Mouse (Mus musculus) myocyte (in vitro differentiated cells): ENCODE results near the gene Fktn. TPM values are rescaled to one million over a fixed set of nuclear protein-coding genes. Genes with fewer than 3 reads are reported as not detected.

Experiments used
- H3K27me3 ChIP-seq: one replicate; pipeline ENCODE4 v1.6.1; 2011; ENCODE audit not compliant: control insufficient read depth, insufficient read depth, insufficient read length
- H3K36me3 ChIP-seq: one replicate; pipeline ENCODE4 v1.6.1; 2011; ENCODE audit not compliant: control insufficient read depth, insufficient read depth
- H3K4me2 ChIP-seq: one replicate; pipeline ENCODE4 v1.6.1; 2011; ENCODE audit warnings: low read depth, control low read depth
- H3K4me3 ChIP-seq: one replicate; pipeline ENCODE4 v1.5.1; 2011; ENCODE audit warnings: mild to moderate bottlenecking, control low read depth, moderate library complexity
- H3K79me2 ChIP-seq: one replicate; pipeline ENCODE4 v1.6.1; 2011; ENCODE audit not compliant: control insufficient read depth, insufficient read depth
- H3ac ChIP-seq: one replicate; pipeline ENCODE4 v1.6.1; 2011; ENCODE audit not compliant: control insufficient read depth, insufficient read length
- CEBPB ChIP-seq: IDR thresholded peaks from 2 replicates; pipeline ENCODE4 v1.6.1; 2011; ENCODE audit warnings: mild to moderate bottlenecking, moderate library complexity; ENCODE audit not compliant: poor library complexity, insufficient read depth, severe bottlenecking
- E2F4 ChIP-seq: IDR thresholded peaks from one replicate; pipeline ENCODE4 v1.6.1; 2011; ENCODE audit warnings: mild to moderate bottlenecking, control low read depth, moderate library complexity; ENCODE audit not compliant: insufficient read depth
- MAX ChIP-seq: IDR thresholded peaks from one replicate; pipeline ENCODE4 v1.6.1; 2011; ENCODE audit warnings: low read depth, mild to moderate bottlenecking, control low read depth
- MYOD1 ChIP-seq, 3 experiments: IDR thresholded peaks; one replicate each; pipeline ENCODE4 v1.6.1; 2011; ENCODE audit warnings: control low read depth in 2 of 3, low read depth in 2 of 3, mild to moderate bottlenecking in 2 of 3, moderate library complexity in 1 of 3; ENCODE audit not compliant: insufficient read length in 2 of 3, control insufficient read depth in 1 of 3
- MYOG ChIP-seq, 3 experiments: IDR thresholded peaks; one replicate each; pipeline ENCODE4 v1.6.1; 2011; ENCODE audit warnings: control low read depth in 2 of 3, low read depth in 2 of 3, mild to moderate bottlenecking in 2 of 3; ENCODE audit not compliant: insufficient read length in 2 of 3, control insufficient read depth in 1 of 3, insufficient read depth in 1 of 3
- POLR2A ChIP-seq: IDR thresholded peaks from one replicate; pipeline ENCODE4 v1.6.1; 2011; ENCODE audit warnings: low read depth, mild to moderate bottlenecking, control low read depth, moderate library complexity; ENCODE audit not compliant: insufficient read length
- POLR2AphosphoS2 ChIP-seq: IDR thresholded peaks from one replicate; pipeline ENCODE4 v1.6.1; 2011; ENCODE audit warnings: low read depth, control low read depth; ENCODE audit not compliant: insufficient read length
- REST ChIP-seq: IDR thresholded peaks from one replicate; pipeline ENCODE4 v1.6.1; 2011; ENCODE audit warnings: mild to moderate bottlenecking, control low read depth, moderate library complexity; ENCODE audit not compliant: insufficient read depth, insufficient read length
- SRF ChIP-seq: IDR thresholded peaks from one replicate; pipeline ENCODE4 v1.6.1; 2011; ENCODE audit warnings: low read depth; ENCODE audit not compliant: control insufficient read depth, insufficient read length
- TCF12 ChIP-seq: IDR thresholded peaks from one replicate; pipeline ENCODE4 v1.6.1; 2011; ENCODE audit warnings: mild to moderate bottlenecking, control low read depth; ENCODE audit not compliant: poor library complexity, insufficient read depth, severe bottlenecking
- TCF3 ChIP-seq: IDR thresholded peaks from one replicate; pipeline ENCODE4 v1.6.1; 2011; ENCODE audit warnings: low read depth, control low read depth; ENCODE audit not compliant: insufficient read length
- USF1 ChIP-seq: IDR thresholded peaks from one replicate; pipeline ENCODE4 v1.6.1; 2011; ENCODE audit warnings: low read depth, mild to moderate bottlenecking, control low read depth, moderate library complexity
- polyA plus RNA-seq: library from polyadenylated mRNA; unstranded; fragments of >200 nt; fragmentation: generic; extraction: Trizol; gene quantifications from one replicate; pipeline ENCODE4 v1.2.1, GENCODE M21; 2012; ENCODE audit warnings: missing spikeins

Fktn gene
- polyA plus RNA-seq, 1 experiment: 2.9 TPM

DNA sequence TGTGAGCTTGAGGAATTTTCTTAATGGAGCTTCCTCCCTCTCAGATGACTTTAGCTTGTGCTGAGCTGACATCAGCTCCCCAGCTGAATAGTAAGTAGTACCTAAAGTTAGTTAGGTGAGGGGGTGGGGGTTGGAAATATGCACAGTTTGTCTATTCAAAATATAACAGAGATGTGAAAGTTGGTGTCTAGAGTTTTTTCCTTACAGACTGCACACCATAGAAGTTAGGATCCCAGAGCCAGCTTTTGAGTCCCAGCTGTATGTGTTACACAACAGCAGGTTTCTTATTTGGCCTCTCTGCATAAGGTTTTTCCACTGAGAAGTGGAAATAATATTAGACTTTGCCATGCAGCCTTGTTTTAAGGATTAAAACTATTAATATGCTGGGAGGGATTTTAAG is 36.0 kb downstream of the Fktn start:
- H3K79me2 ChIP-seq: no peaks in the 10 kb centered on the region

DNA sequence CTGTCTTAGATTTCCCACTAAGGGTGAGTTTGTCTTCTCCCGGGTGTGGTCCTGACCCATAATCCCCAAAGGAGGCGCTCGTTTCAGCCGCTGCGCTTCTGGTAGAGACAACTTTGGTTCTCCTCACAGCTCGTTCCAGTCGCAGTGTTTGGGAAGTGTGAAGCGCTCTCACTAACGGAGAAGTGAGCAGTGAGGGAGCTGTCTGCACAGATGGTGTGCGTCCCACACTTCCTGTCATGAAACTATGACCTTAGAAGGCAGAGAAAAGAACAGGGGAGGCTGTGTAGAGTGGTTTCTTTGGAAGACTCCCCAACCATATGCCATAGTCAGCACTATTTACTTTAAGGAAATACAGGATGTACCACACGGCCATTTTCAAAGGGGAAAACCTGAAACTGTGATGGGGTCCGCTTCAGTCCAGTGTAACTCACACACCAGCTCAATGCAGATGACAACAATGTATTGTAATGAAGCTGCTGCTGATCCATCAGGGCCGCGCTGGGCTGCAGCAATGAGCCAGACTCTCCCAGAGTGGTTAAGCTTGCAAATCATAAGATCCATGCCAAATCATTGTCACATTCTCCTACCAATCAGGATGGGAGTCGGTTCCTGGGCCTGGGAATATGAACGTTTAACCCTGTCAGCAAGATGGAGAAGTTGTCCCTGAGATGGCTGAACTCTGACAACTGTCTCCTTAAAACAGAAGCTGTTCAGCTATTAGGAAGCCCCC is 36.8 kb downstream of the Fktn start:
- H3K27me3 ChIP-seq: no peaks in the 10 kb centered on the region
- H3K36me3 ChIP-seq: peaks cover 11% of the 10 kb centered on the region
- H3K4me3 ChIP-seq: no peak overlapping the region
- H3K79me2 ChIP-seq: no peaks in the 10 kb centered on the region
- no peak overlapping the region for H3K4me2 ChIP-seq
- H3ac ChIP-seq: no peak overlapping the region
- no peak for TF ChIP-seq REST
- no peak for TF ChIP-seq POLR2AphosphoS2
- no peak for TF ChIP-seq MYOG (IDR thresholded peaks at IDR 0.05; ENCODE audit: control insufficient read depth in 1 of 3, insufficient read depth in 1 of 3, insufficient read length in 2 of 3, low read depth in 2 of 3)
- TF ChIP-seq TCF12: no peak
- no peak for TF ChIP-seq MYOD1 (IDR thresholded peaks at IDR 0.05; ENCODE audit: control insufficient read depth in 1 of 3, insufficient read length in 2 of 3, low read depth in 2 of 3)
- TF ChIP-seq USF1: no peak
- TF ChIP-seq SRF: no peak

More for the DNA sequence above, 36.0 kb downstream of the Fktn start:
- no peaks in the 10 kb centered on the region for H3K27me3 ChIP-seq
- no peak overlapping the region for H3ac ChIP-seq
- no peak overlapping the region for H3K4me3 ChIP-seq
- TF ChIP-seq TCF12: no peak
- no peak for TF ChIP-seq USF1
- no peak for TF ChIP-seq MYOG (IDR thresholded peaks at IDR 0.05; ENCODE audit: control insufficient read depth in 1 of 3, insufficient read depth in 1 of 3, insufficient read length in 2 of 3, low read depth in 2 of 3)
- H3K36me3 ChIP-seq: peaks cover 11% of the 10 kb centered on the region
- no peak overlapping the region for H3K4me2 ChIP-seq

DNA sequence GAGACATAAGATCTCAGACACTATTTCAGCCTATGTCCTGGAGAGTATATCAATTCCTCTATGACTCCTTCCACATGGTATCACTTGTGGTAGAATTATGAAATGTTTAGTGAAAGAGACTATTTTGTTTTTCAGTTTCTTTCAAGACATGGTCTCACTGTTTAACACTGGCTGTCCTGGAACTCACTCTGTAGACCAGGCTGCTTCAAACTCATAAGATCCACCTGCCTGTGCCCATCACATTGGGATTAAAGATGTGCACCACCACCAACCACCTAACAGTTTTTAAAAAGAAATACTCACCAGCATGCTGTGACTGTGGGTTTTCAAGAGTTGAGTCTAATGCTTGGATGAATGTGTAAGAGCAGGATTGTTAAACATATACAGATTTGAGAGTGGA is 43.2 kb downstream of the Fktn start:
- Histone ChIP-seq H3K4me2 (no peak overlapping the region), H3K36me3 (peaks cover 17% of the 10 kb centered on the region), H3K4me3 (no peak overlapping the region), H3K27me3 (no peaks in the 10 kb centered on the region), H3ac (no peak overlapping the region), H3K79me2 (no peaks in the 10 kb centered on the region)
- TF ChIP-seq TCF12 (no peak), MYOD1 (IDR thresholded peaks at IDR 0.05; ENCODE audit: control insufficient read depth in 1 of 3, insufficient read length in 2 of 3, low read depth in 2 of 3) (peak; percentile 43 to 83 (median 81))

DNA sequence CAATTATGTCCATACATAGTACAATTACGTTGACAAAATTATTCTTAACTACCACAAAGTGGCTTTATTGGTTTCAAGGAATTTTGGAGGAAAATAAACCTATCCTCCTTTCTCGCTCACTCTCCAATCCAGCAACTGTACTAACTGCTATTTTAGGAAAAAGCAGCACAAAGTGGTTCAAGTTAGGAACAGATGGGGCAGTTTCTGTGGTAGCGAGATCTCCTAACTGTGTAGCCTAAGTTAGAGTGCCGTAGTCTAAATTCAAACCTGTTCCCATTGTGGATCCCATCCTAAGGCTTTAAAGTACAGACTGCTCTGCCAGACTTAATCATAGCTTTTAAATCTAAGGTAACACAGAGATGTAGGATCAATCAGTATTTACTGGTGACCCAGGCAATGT is 45.0 kb downstream of the Fktn start:
- no peak overlapping the region for H3K4me3 ChIP-seq
- H3K36me3 ChIP-seq: peaks cover 19% of the 10 kb centered on the region
- peak in 1 of 3 experiments; percentile 10 for TF ChIP-seq MYOD1 (IDR thresholded peaks at IDR 0.05; ENCODE audit: control insufficient read depth in 1 of 3, insufficient read length in 2 of 3, low read depth in 2 of 3)
- no peak for TF ChIP-seq TCF3
- no peaks in the 10 kb centered on the region for H3K79me2 ChIP-seq
- H3ac ChIP-seq: no peak overlapping the region
- peak overlapping the region; percentile 50 for H3K4me2 ChIP-seq
- H3K27me3 ChIP-seq: no peaks in the 10 kb centered on the region

DNA sequence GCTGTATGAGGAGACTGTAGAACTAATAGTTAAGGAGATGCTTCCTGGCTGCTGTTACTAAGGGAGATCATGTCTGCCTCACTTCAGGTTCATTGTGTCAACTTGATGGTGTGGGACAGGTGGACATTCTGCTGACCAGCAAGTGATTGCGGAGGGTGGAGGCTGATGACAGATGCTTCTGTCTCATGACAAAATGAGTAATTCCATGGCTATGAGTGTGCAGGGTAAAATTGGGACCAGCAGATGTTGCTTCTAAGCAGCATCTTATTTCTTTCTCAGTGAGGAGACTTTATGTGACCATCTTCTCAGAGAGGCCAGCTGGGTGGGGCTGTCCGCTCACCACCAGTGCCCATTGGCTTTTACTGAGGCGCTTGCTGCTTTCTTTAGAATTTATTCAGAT is 45.9 kb downstream of the Fktn start:
- no peaks in the 10 kb centered on the region for H3K79me2 ChIP-seq

DNA sequence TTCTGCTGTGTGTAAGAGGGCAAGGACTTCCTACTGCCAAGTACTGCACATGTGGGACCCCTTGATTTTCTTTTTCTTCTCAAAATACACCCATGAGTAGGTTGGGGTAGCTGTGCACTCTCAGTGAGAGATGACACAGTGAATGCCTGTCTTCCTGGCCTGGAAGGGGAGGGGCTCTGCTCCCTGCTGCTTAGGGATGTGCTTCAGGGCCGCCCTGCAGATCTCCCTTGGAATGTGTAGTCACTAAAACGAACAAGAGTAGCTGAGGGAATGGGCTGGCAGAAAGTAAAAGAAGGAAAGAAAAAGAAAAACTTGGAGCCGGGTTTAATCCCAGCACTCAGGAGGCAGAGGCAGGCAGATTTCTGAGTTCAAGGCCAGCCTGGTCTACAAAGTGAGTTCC is 48.7 kb downstream of the Fktn start:
- peaks cover 25% of the 10 kb centered on the region for H3K36me3 ChIP-seq
- H3K79me2 ChIP-seq: no peaks in the 10 kb centered on the region
- H3K4me3 ChIP-seq: no peak overlapping the region
- H3ac ChIP-seq: no peak overlapping the region
- no peak overlapping the region for H3K4me2 ChIP-seq
- H3K27me3 ChIP-seq: no peaks in the 10 kb centered on the region
- no peak for TF ChIP-seq POLR2AphosphoS2
- no peak for TF ChIP-seq MYOG (IDR thresholded peaks at IDR 0.05; ENCODE audit: control insufficient read depth in 1 of 3, insufficient read depth in 1 of 3, insufficient read length in 2 of 3, low read depth in 2 of 3)
- TF ChIP-seq USF1: no peak
- TF ChIP-seq POLR2A: no peak
- TF ChIP-seq E2F4: no peak
- TF ChIP-seq CEBPB: no peak
- no peak for TF ChIP-seq REST
- TF ChIP-seq TCF12: no peak
- TF ChIP-seq MAX: no peak
- no peak for TF ChIP-seq SRF
- no peak for TF ChIP-seq MYOD1 (IDR thresholded peaks at IDR 0.05; ENCODE audit: control insufficient read depth in 1 of 3, insufficient read length in 2 of 3, low read depth in 2 of 3)
- no peak for TF ChIP-seq TCF3

More for the DNA sequence above, 45.9 kb downstream of the Fktn start:
- H3K4me3 ChIP-seq: no peak overlapping the region
- TF ChIP-seq CEBPB (0 out of 2 replicates have a peak, but pooled peaks have one; percentile 50), REST (no peak), MYOG (IDR thresholded peaks at IDR 0.05; ENCODE audit: control insufficient read depth in 1 of 3, insufficient read depth in 1 of 3, insufficient read length in 2 of 3, low read depth in 2 of 3) (peak; percentile 75 to 94 (median 92)), TCF12 (peak; percentile 98), TCF3 (peak; percentile 95), MAX (no peak), MYOD1 (IDR thresholded peaks at IDR 0.05; ENCODE audit: control insufficient read depth in 1 of 3, insufficient read length in 2 of 3, low read depth in 2 of 3) (peak; percentile 99 to 100 (median 100)), USF1 (no peak), POLR2A (peak; percentile 19), SRF (no peak)
- peak overlapping the region; percentile 50 for H3K4me2 ChIP-seq
- H3ac ChIP-seq: no peak overlapping the region
- peaks cover 25% of the 10 kb centered on the region for H3K36me3 ChIP-seq
- H3K27me3 ChIP-seq: no peaks in the 10 kb centered on the region
